Mouse (Mus musculus) kidney, adult 2 months (tissue): ENCODE data around the gene Eppin.

Experiments used
- CTCF ChIP-seq: fragments of 200-500 bp; conservative IDR thresholded peaks from 2 replicates; pipeline ENCODE4 v1.5.1; 2011; ENCODE audit warnings: low read depth, mild to moderate bottlenecking, control low read depth, low read length, moderate library complexity, mixed read lengths; ENCODE audit not compliant: insufficient read depth, insufficient read length
- POLR2A ChIP-seq: fragments of 200-500 bp; IDR thresholded peaks from one replicate; pipeline ENCODE4 v1.6.1; 2011; ENCODE audit warnings: low read depth, low read length, control low read depth

GRCm38 (mm10) chr2:164564346-164564745, 29.0 kb downstream of the Eppin start:
- TF ChIP-seq POLR2A (no peak), CTCF (no peak)
